Mouse (Mus musculus): ENCODE measurements around the gene Gm29735. TPM values are rescaled to one million over a fixed set of nuclear protein-coding genes. Genes with fewer than 3 reads are reported as not detected.
"Not testable (repeated sequence)": the region's sequence is repeated elsewhere in the genome, so short reads cannot be mapped to it uniquely, and the experiment has no call there.

Gene Gm29735
- not detected in 2 replicates for total RNA-seq (2017)

- not testable (repeated sequence) for ATAC-seq (ENCODE audit: extremely low read depth, insufficient number of reproducible peaks, low FRiP score, poor library complexity, severe bottlenecking)
Measured at GRCm38 (mm10) chr7:142157013-142157412, at the start of gene Gm29735. TSS of gene Gm29735 (minus strand) at chr7:142157113.

- no peak for ATAC-seq (ENCODE audit: extremely low read depth, insufficient number of reproducible peaks, low FRiP score, poor library complexity, severe bottlenecking)
Measured at GRCm38 (mm10) chr7:142205488-142205887, 48.6 kb upstream of the Gm29735 start.

- no peak for ATAC-seq (ENCODE audit: extremely low read depth, insufficient number of reproducible peaks, low FRiP score, poor library complexity, severe bottlenecking)
Measured at GRCm38 (mm10) chr7:142201064-142201463, 44.2 kb upstream of the Gm29735 start, which contains the start of gene Krtap5-3. TSS of gene Krtap5-3 (plus strand) at chr7:142201364.

GRCm38 (mm10) chr7:142198748-142199147 is 41.8 kb upstream of the Gm29735 start:
- ATAC-seq (ENCODE audit: extremely low read depth, insufficient number of reproducible peaks, low FRiP score, poor library complexity, severe bottlenecking): no peak

- ATAC-seq (ENCODE audit: extremely low read depth, insufficient number of reproducible peaks, low FRiP score, poor library complexity, severe bottlenecking): no peak
Measured at GRCm38 (mm10) chr7:142190289-142190688, 33.4 kb upstream of the Gm29735 start, which contains the start of gene Gm10153. TSS of gene Gm10153 (minus strand) at chr7:142190389.

- ATAC-seq (ENCODE audit: extremely low read depth, insufficient number of reproducible peaks, low FRiP score, poor library complexity, severe bottlenecking): no peak
Measured at GRCm38 (mm10) chr7:142188156-142188555, 31.2 kb upstream of the Gm29735 start.

- ATAC-seq (ENCODE audit: extremely low read depth, insufficient number of reproducible peaks, low FRiP score, poor library complexity, severe bottlenecking): no peak
Measured at GRCm38 (mm10) chr7:142181021-142181420, 24.1 kb upstream of the Gm29735 start.

GRCm38 (mm10) chr7:142178685-142179084 is 21.8 kb upstream of the Gm29735 start:
- ATAC-seq (ENCODE audit: extremely low read depth, insufficient number of reproducible peaks, low FRiP score, poor library complexity, severe bottlenecking): no peak

GRCm38 (mm10) chr7:142175905-142176304 is 19.0 kb upstream of the Gm29735 start, which contains the start of gene Krtap5-2:
TSS of gene Krtap5-2 (minus strand) at chr7:142176005.
- not testable (repeated sequence) for ATAC-seq (ENCODE audit: extremely low read depth, insufficient number of reproducible peaks, low FRiP score, poor library complexity, severe bottlenecking)

- ATAC-seq (ENCODE audit: extremely low read depth, insufficient number of reproducible peaks, low FRiP score, poor library complexity, severe bottlenecking): no peak
Measured at GRCm38 (mm10) chr7:142169836-142170235, 12.9 kb upstream of the Gm29735 start.

GRCm38 (mm10) chr7:142165639-142166038 is 8.7 kb upstream of the Gm29735 start, which contains the start of gene Gm4553:
TSS of gene Gm4553 (minus strand) at chr7:142165739.
- ATAC-seq (ENCODE audit: extremely low read depth, insufficient number of reproducible peaks, low FRiP score, poor library complexity, severe bottlenecking): not testable (repeated sequence)

- ATAC-seq (ENCODE audit: extremely low read depth, insufficient number of reproducible peaks, low FRiP score, poor library complexity, severe bottlenecking): no peak
Measured at GRCm38 (mm10) chr7:142159366-142159765, 2.5 kb upstream of the Gm29735 start.

- no peak for ATAC-seq (ENCODE audit: extremely low read depth, insufficient number of reproducible peaks, low FRiP score, poor library complexity, severe bottlenecking)
Measured at GRCm38 (mm10) chr7:142155308-142155707, 1.6 kb downstream of the Gm29735 start.

- ATAC-seq (ENCODE audit: extremely low read depth, insufficient number of reproducible peaks, low FRiP score, poor library complexity, severe bottlenecking): no peak
Measured at GRCm38 (mm10) chr7:142152191-142152590, 4.7 kb downstream of the Gm29735 start.

- ATAC-seq (ENCODE audit: extremely low read depth, insufficient number of reproducible peaks, low FRiP score, poor library complexity, severe bottlenecking): no peak
Measured at GRCm38 (mm10) chr7:142148633-142149032, 8.3 kb downstream of the Gm29735 start.

GRCm38 (mm10) chr7:142146033-142146432 is 10.9 kb downstream of the Gm29735 start:
- ATAC-seq (ENCODE audit: extremely low read depth, insufficient number of reproducible peaks, low FRiP score, poor library complexity, severe bottlenecking): no peak

GRCm38 (mm10) chr7:142145413-142145940 is 11.4 kb downstream of the Gm29735 start:
- ATAC-seq (ENCODE audit: extremely low read depth, insufficient number of reproducible peaks, low FRiP score, poor library complexity, severe bottlenecking): no peak

- no peak for ATAC-seq (ENCODE audit: extremely low read depth, insufficient number of reproducible peaks, low FRiP score, poor library complexity, severe bottlenecking)
Measured at GRCm38 (mm10) chr7:142144507-142144906, 12.4 kb downstream of the Gm29735 start, which contains the start of gene Gm45337. TSS of gene Gm45337 (minus strand) at chr7:142144607.

- ATAC-seq (ENCODE audit: extremely low read depth, insufficient number of reproducible peaks, low FRiP score, poor library complexity, severe bottlenecking): not testable (repeated sequence)
Measured at GRCm38 (mm10) chr7:142143506-142144010, 13.4 kb downstream of the Gm29735 start.

- no peak for ATAC-seq (ENCODE audit: extremely low read depth, insufficient number of reproducible peaks, low FRiP score, poor library complexity, severe bottlenecking)
Measured at GRCm38 (mm10) chr7:142140696-142141095, 16.2 kb downstream of the Gm29735 start.

GRCm38 (mm10) chr7:142135934-142136333 is 21.0 kb downstream of the Gm29735 start, which contains the start of gene Gm39115:
TSS of gene Gm39115 (minus strand) at chr7:142136034.
- not testable (repeated sequence) for ATAC-seq (ENCODE audit: extremely low read depth, insufficient number of reproducible peaks, low FRiP score, poor library complexity, severe bottlenecking)

Data from neutrophil, adult 5-6 weeks (primary cell).